Mouse (Mus musculus) midbrain, embryonic 11.5 days (tissue): ENCODE results near the gene Fzd4. TPM values are rescaled to one million over a fixed set of nuclear protein-coding genes. Genes with fewer than 3 reads are reported as not detected.

Experiments used
- ATAC-seq: fragments of 200-750 bp; cut with Nextera tagmentation; 2 replicates; pipeline ENCODE4 v1.8.0; 2017; ENCODE audit warnings: moderate TSS enrichment, moderate library complexity; ENCODE audit not compliant: low FRiP score
- DNase-seq: peaks from one replicate; pipeline ENCODE4 v3.0.0; 2015; ENCODE audit warnings: low spot score; ENCODE audit errors: missing footprints
- H3K27ac ChIP-seq: fragments of 300-500 bp; sonication (generic); 2 replicates; pipeline ENCODE4 v1.5.1; 2014; ENCODE audit warnings: low read depth, low read length
- H3K27me3 ChIP-seq: fragments of 300-500 bp; sonication (generic); 2 replicates; pipeline ENCODE4 v1.6.1; 2014; ENCODE audit warnings: mild to moderate bottlenecking, low read length, moderate library complexity, mixed read lengths; ENCODE audit not compliant: control insufficient read depth, insufficient read depth
- H3K36me3 ChIP-seq: fragments of 300-500 bp; sonication (generic); 2 replicates; pipeline ENCODE4 v1.6.1; 2014; ENCODE audit warnings: mild to moderate bottlenecking, low read length, moderate library complexity, mixed read lengths; ENCODE audit not compliant: control insufficient read depth, insufficient read depth
- H3K4me1 ChIP-seq: fragments of 300-500 bp; sonication (generic); 2 replicates; pipeline ENCODE4 v1.6.1; 2014; ENCODE audit warnings: low read length; ENCODE audit not compliant: control insufficient read depth, insufficient read depth
- H3K4me2 ChIP-seq: fragments of 300-500 bp; sonication (generic); 2 replicates; pipeline ENCODE4 v1.6.1; 2014; ENCODE audit warnings: mild to moderate bottlenecking, moderate library complexity
- H3K4me3 ChIP-seq: fragments of 300-500 bp; sonication (generic); 2 replicates; pipeline ENCODE4 v1.5.1; 2014; ENCODE audit warnings: low read depth, low read length
- H3K9ac ChIP-seq: fragments of 300-500 bp; sonication (generic); 2 replicates; pipeline ENCODE4 v1.6.1; 2014; ENCODE audit warnings: low read length
- H3K9me3 ChIP-seq: fragments of 300-500 bp; sonication (generic); 2 replicates; pipeline ENCODE4 v1.6.1; 2016; ENCODE audit warnings: low read length; ENCODE audit not compliant: control insufficient read depth
- WGBS: fragments of 180-500 bp; shearing (Covaris S2); extraction: QIAGEN DNeasy Blood & Tissue Kit; methylation state at CpG from one replicate; pipeline ENCODE4 v1.1.7; 2014; 5-methylcytosine and 5-hydroxymethylcytosine counted together
- polyA plus RNA-seq: library from polyadenylated mRNA; unstranded; fragments of >200 nt; fragmentation: Nextera tagmentation; extraction: Ambion mirVana; gene quantifications from 2 replicates; pipeline ENCODE4 v1.2.1, GENCODE M21; 2014

Fzd4 gene
- polyA plus RNA-seq, 1 experiment from 2014 or later, result 2.0 TPM

GRCm38 (mm10) chr7:89456380-89457076 lies 52.4 kb downstream of the Fzd4 start:
- WGBS, result 62% methylated on average over 7 of the region's 7 CpGs
- H3K9me3 ChIP-seq, result no peaks in the 10 kb centered on the region
- H3K9ac ChIP-seq, result no peak overlapping the region
- H3K4me3 ChIP-seq, result no peak overlapping the region
- peak; percentile 77 for DNase-seq
- H3K4me1 ChIP-seq, result no peaks in the 10 kb centered on the region
- H3K27me3 ChIP-seq, result no peaks in the 10 kb centered on the region
- H3K36me3 ChIP-seq, result no peaks in the 10 kb centered on the region
- no peak overlapping the region for H3K27ac ChIP-seq
- no peak overlapping the region for H3K4me2 ChIP-seq
- no peak for ATAC-seq

GRCm38 (mm10) chr7:89459691-89460090 lies 55.5 kb downstream of the Fzd4 start:
- H3K36me3 ChIP-seq, result no peaks in the 10 kb centered on the region
- H3K9me3 ChIP-seq, result no peaks in the 10 kb centered on the region
- H3K4me1 ChIP-seq, result no peaks in the 10 kb centered on the region
- no peak overlapping the region for H3K4me2 ChIP-seq
- 83% methylated on average over 2 of the region's 2 CpGs for WGBS
- H3K27me3 ChIP-seq, result no peaks in the 10 kb centered on the region
- peak; percentile 28 for DNase-seq
- ATAC-seq, result no peak
- no peak overlapping the region for H3K9ac ChIP-seq
- no peak overlapping the region for H3K4me3 ChIP-seq
- H3K27ac ChIP-seq, result no peak overlapping the region

- no peak overlapping the region for H3K4me3 ChIP-seq
- H3K4me2 ChIP-seq, result no peak overlapping the region
- no peak overlapping the region for H3K9ac ChIP-seq
- DNase-seq (peak; percentile 83), ATAC-seq (no peak)
- no peaks in the 10 kb centered on the region for H3K36me3 ChIP-seq
- H3K27me3 ChIP-seq, result no peaks in the 10 kb centered on the region
- H3K27ac ChIP-seq, result no peak overlapping the region
- H3K4me1 ChIP-seq, result no peaks in the 10 kb centered on the region
- H3K9me3 ChIP-seq, result no peaks in the 10 kb centered on the region
Measured at GRCm38 (mm10) chr7:89460911-89461310, 56.8 kb downstream of the Fzd4 start.

GRCm38 (mm10) chr7:89461351-89461750 lies 57.2 kb downstream of the Fzd4 start:
- Histone ChIP-seq H3K4me2 (no peak overlapping the region), H3K27me3 (no peaks in the 10 kb centered on the region), H3K27ac (no peak overlapping the region), H3K9me3 (no peaks in the 10 kb centered on the region), H3K9ac (no peak overlapping the region), H3K4me1 (no peaks in the 10 kb centered on the region), H3K36me3 (no peaks in the 10 kb centered on the region), H3K4me3 (no peak overlapping the region)
- no peak for ATAC-seq
- peak; percentile 41 for DNase-seq
- WGBS, result 81% methylated on average over 3 of the region's 3 CpGs

Other genes starting within 250 kb of the Fzd4 start
- gene Tmem135, start 133 bp upstream of the Fzd4 start, polyA plus RNA-seq, result 15.1 and 16.7 TPM in 2 replicates
- gene Prss23, start 122.8 kb downstream of the Fzd4 start, polyA plus RNA-seq, result 34.9 and 36.1 TPM in 2 replicates
- 0.84 and 0.86 TPM in 2 replicates for gene Me3, start 228.0 kb downstream of the Fzd4 start, polyA plus RNA-seq